Mouse (Mus musculus): ENCODE data around the gene Hivep3. TPM values are rescaled to one million over a fixed set of nuclear protein-coding genes. Genes with fewer than 3 reads are reported as not detected.

Gene Hivep3
- polyA plus RNA-seq, 1 experiment from 2014 or later = 0.84 TPM

DNA sequence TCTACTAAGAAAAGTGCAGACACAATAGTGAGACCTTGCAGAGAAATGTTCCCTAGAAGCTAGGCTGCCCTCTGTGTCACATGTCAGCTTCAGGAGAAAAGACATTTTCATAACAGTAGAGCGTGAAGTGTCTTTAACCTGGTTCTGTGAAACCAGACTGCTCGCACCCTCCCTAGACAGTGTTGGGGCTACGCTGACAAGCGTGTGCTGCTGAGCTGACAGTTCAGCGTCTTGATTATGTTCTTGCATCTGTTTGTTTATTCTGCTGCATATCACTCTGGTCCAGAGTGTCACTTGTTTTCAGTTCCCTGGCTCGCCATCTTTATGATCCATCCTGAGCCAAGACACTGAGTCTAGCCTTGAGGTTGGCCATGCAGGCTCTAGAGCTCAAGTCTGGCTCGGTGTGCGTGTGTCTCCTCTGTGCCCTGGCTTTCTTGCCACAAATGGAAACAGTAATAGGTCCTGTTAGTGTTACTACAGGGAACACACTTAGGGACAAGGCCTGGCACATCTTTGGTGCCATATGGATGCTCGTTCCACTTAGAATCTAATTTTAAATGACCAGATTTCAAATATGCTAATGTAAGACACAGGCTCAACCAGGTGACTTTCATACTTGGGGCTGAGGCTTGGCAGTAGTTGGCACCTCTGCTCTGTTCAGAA is 28.0 kb downstream of the Hivep3 start:
- H3K9ac ChIP-seq (replicated peaks) = no peak overlapping the region
- no peak for ATAC-seq (ENCODE audit: insufficient number of reproducible peaks, insufficient read depth, low FRiP score, low TSS enrichment, low read depth)
- H3K4me3 ChIP-seq (replicated peaks) = no peak overlapping the region
- no peaks in the 10 kb centered on the region for H3K4me1 ChIP-seq (replicated peaks)
- no peak overlapping the region for H3K27ac ChIP-seq
- no peaks in the 10 kb centered on the region for H3K27me3 ChIP-seq
- H3K9me3 ChIP-seq = no peaks in the 10 kb centered on the region
- H3K36me3 ChIP-seq = no peaks in the 10 kb centered on the region
- WGBS = 89% methylated on average over 9 of the region's 9 CpGs
- H3K4me2 ChIP-seq = no peak overlapping the region

DNA sequence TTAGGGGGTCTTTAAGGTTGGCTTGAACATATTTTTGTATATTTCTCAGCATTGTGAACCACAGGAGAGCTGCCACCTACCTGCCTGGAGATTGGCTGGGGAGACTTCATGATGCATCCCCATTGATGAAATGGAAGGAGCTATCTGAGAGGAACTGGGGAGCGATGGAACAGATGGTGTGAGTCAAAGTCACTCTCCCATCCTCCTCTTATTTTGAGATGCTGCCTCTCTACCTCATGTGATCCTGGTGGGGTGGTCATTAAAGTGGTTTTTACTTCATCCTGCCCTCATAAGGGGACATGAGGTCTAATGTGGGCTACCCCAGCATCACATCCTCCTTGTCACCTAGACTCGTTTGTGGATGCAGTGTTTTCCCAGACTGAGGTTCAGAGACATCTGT is 28.6 kb downstream of the Hivep3 start:
- Histone ChIP-seq H3K36me3 (no peaks in the 10 kb centered on the region), H3K4me2 (no peak overlapping the region), H3K27ac (no peak overlapping the region), H3K9me3 (no peaks in the 10 kb centered on the region), H3K4me3 (replicated peaks) (no peak overlapping the region), H3K9ac (replicated peaks) (no peak overlapping the region), H3K27me3 (no peaks in the 10 kb centered on the region), H3K4me1 (replicated peaks) (no peaks in the 10 kb centered on the region)
- no peak for ATAC-seq (ENCODE audit: insufficient number of reproducible peaks, insufficient read depth, low FRiP score, low TSS enrichment, low read depth)
- 75% methylated on average over 2 of the region's 2 CpGs for WGBS

DNA sequence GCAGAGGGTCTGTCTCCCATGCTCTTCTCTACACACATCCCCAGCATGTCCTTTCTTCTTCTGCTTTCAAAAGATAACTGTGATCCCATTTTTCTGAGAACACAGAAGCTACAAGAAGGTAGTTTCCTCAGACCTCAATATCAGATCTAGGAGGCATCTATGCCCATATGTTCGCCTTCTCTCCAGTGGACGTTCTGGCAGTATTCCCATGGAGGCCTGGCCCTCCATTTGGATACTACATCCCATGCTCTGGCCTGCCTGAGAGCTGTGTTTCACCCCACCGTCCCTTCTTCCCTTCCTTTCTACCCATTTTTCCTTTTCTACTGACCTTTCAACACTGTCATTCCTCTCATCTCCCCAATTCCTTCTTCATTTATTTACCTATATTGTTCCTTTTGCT is 34.5 kb downstream of the Hivep3 start:
- Histone ChIP-seq H3K9me3 (no peaks in the 10 kb centered on the region), H3K27me3 (no peaks in the 10 kb centered on the region), H3K36me3 (no peaks in the 10 kb centered on the region), H3K27ac (no peak overlapping the region), H3K4me2 (no peak overlapping the region), H3K4me3 (replicated peaks) (no peak overlapping the region), H3K4me1 (replicated peaks) (no peaks in the 10 kb centered on the region), H3K9ac (replicated peaks) (no peak overlapping the region)
- WGBS = 79% methylated on average over 3 of the region's 3 CpGs
- no peak for ATAC-seq (ENCODE audit: insufficient number of reproducible peaks, insufficient read depth, low FRiP score, low TSS enrichment, low read depth)

DNA sequence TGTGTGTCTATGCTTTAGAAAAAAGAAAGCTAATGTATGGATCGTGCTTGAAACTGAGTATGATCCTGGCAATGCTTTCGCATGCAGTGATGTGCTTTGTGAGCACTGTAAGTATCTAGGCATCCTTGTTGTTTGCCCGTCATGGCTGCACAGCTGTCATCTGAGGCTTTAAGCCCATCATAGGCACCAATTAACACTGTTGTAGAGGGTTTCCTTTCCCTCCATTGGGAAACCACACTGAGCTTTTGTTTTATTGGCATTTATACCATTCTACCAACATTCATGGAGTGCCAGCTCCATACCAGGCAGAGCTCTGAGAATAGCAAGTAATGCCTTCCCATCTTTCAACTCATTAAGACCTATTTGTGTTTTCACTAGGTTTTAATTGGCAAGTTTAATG is 42.3 kb downstream of the Hivep3 start:
- no peak overlapping the region for H3K4me2 ChIP-seq
- no peak overlapping the region for H3K9ac ChIP-seq (replicated peaks)
- H3K4me1 ChIP-seq (replicated peaks) = no peaks in the 10 kb centered on the region
- no peak overlapping the region for H3K27ac ChIP-seq
- no peak overlapping the region for H3K4me3 ChIP-seq (replicated peaks)
- no peaks in the 10 kb centered on the region for H3K36me3 ChIP-seq
- no peak for ATAC-seq (ENCODE audit: insufficient number of reproducible peaks, insufficient read depth, low FRiP score, low TSS enrichment, low read depth)
- no peaks in the 10 kb centered on the region for H3K9me3 ChIP-seq
- 81% methylated on average over 3 of the region's 3 CpGs for WGBS
- H3K27me3 ChIP-seq = no peaks in the 10 kb centered on the region

DNA sequence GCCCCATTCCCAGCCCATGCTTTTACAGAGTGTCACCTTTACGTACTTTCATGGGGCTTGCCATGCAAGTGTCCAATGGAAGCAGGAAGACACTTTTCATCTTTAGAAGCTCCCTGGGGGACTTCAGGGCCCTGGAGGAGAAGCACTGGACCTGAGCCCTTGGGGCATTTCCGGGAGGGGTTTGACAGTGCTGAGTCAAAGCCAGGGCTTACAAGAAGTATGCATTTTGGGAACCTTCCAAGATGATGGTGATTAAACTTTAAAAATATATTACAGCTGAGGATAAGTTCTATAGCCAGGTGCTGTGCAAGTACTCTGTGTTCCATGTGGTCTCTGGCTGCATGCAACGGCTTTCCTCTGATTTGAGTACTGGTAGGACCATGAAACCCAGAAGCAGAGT is 43.6 kb downstream of the Hivep3 start:
- WGBS = 81% methylated on average over 3 of the region's 3 CpGs

DNA sequence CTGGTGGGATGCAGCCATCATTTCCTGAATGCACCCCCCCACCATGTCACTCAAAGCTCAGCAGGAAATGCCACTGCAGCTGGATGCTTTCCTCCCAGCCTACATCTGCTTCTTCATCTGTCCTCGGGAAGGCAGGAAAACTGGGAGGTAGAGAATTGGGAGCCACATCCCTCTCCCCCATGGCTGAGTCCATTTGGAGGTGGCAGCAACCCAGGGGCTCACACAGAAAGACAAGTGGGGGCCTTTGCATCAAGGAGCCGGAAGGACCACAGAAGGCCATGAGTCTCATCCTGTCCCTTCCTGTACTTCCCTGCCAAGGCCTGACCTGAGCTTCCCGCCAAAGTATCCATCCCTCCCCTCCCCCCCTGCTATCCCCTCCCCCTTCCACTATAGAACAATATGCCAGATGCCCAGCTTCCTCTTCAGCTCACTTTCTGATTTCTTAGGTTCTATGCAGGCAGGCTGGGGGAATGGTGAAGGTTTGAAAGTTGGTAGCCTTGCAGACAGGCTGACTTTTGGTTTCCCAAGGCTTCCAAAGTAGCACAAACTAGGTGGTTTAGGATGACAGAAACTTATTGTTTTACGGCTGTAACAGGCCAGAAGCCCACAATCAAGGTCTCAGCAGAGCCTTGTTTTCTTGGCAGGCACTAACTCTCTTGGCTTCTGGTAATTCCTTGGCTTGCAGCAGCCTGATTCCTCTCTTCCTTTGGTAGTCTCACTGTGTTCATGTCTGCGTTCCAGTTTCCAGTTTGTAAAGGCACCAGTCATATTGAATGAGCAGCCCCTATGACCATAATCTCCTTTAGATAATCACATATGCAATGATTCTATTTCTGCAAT is 46.2 kb downstream of the Hivep3 start:
- no peak overlapping the region for H3K9ac ChIP-seq (replicated peaks)

More for the DNA sequence above, 43.6 kb downstream of the Hivep3 start:
- Histone ChIP-seq H3K4me3 (replicated peaks) (no peak overlapping the region), H3K4me1 (replicated peaks) (no peaks in the 10 kb centered on the region), H3K9me3 (no peaks in the 10 kb centered on the region), H3K27ac (no peak overlapping the region), H3K36me3 (no peaks in the 10 kb centered on the region), H3K27me3 (no peaks in the 10 kb centered on the region), H3K9ac (replicated peaks) (no peak overlapping the region), H3K4me2 (no peak overlapping the region)
- no peak for ATAC-seq (ENCODE audit: insufficient number of reproducible peaks, insufficient read depth, low FRiP score, low TSS enrichment, low read depth)

DNA sequence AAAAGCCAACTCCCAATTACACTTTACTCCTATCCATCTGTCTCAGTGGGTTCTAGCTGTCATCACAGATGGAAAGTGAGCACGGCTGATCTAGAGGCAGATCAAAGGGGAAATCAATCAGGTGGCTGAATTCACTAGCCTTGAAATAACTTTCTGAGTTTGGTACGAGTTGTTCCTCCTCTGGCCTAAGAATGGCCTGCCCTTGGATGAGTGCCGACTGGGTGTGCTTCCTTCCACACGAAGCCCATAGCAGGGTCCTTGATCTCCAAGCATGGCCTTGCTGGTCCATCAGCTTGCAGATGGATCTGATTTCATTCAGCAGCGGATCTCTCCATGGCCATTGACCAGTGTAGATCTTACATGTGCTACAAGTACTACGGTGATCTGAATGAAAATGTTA is 47.3 kb downstream of the Hivep3 start:
- Histone ChIP-seq H3K36me3 (no peaks in the 10 kb centered on the region), H3K4me2 (no peak overlapping the region), H3K4me3 (replicated peaks) (no peak overlapping the region), H3K27ac (no peak overlapping the region), H3K9ac (replicated peaks) (no peak overlapping the region), H3K4me1 (replicated peaks) (no peaks in the 10 kb centered on the region), H3K9me3 (no peaks in the 10 kb centered on the region), H3K27me3 (no peaks in the 10 kb centered on the region)
- no peak for ATAC-seq (ENCODE audit: insufficient number of reproducible peaks, insufficient read depth, low FRiP score, low TSS enrichment, low read depth)
- 77% methylated on average over 6 of the region's 6 CpGs for WGBS

More for the DNA sequence above, 46.2 kb downstream of the Hivep3 start:
- no peak for ATAC-seq (ENCODE audit: insufficient number of reproducible peaks, insufficient read depth, low FRiP score, low TSS enrichment, low read depth)
- WGBS = 45% methylated on average over 5 of the region's 5 CpGs
- H3K27me3 ChIP-seq = no peaks in the 10 kb centered on the region
- no peaks in the 10 kb centered on the region for H3K36me3 ChIP-seq
- no peak overlapping the region for H3K4me2 ChIP-seq
- no peak overlapping the region for H3K27ac ChIP-seq
- no peaks in the 10 kb centered on the region for H3K9me3 ChIP-seq
- H3K4me3 ChIP-seq (replicated peaks) = no peak overlapping the region
- H3K4me1 ChIP-seq (replicated peaks) = no peaks in the 10 kb centered on the region

DNA sequence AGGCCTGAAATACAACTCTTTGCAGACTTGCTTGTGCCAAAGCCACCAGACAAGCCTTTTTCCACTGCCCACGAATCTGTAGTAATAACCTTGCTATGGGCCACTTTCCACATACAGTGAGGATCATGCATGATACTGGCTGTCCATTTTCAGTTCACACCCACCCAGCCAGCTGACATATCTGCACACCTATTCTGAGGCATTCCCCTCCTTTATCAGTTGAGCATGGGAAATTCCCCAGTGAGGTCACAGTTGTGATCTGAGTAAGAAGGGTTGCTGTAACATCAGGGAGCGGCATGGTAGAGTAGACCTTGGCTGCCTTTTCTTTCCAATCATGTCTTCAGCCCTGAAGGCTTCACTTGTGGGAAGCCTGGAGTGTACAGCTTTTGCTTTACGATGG is 51.4 kb downstream of the Hivep3 start:
- Histone ChIP-seq H3K27me3 (no peaks in the 10 kb centered on the region), H3K9me3 (no peaks in the 10 kb centered on the region), H3K4me3 (replicated peaks) (no peak overlapping the region), H3K4me1 (replicated peaks) (no peaks in the 10 kb centered on the region), H3K4me2 (no peak overlapping the region), H3K36me3 (no peaks in the 10 kb centered on the region), H3K27ac (no peak overlapping the region), H3K9ac (replicated peaks) (no peak overlapping the region)
- WGBS = 83% methylated on average over 3 of the region's 3 CpGs
- no peak for ATAC-seq (ENCODE audit: insufficient number of reproducible peaks, insufficient read depth, low FRiP score, low TSS enrichment, low read depth)

DNA sequence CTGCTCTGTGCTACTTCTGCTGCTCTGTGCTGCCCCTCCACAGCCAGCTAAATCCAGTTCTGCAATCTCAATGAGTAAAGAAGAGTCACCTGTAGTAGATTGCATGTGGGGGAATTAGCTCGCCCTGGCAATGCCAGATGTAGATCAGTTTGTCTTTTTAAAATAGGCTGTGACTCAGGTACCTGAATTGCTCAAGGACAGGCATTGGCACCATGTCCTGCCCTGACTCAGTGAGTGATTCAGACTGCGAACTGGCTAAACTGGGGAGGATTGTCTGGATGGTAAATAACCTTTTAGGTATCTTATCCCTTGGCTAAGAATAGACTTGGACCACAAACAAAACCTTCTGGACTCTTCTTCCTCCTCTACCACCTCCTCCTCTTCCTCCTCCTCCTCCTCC is 52.7 kb downstream of the Hivep3 start:
- Histone ChIP-seq H3K9ac (replicated peaks) (no peak overlapping the region), H3K4me3 (replicated peaks) (no peak overlapping the region), H3K4me1 (replicated peaks) (no peaks in the 10 kb centered on the region), H3K9me3 (no peaks in the 10 kb centered on the region), H3K27ac (no peak overlapping the region), H3K4me2 (no peak overlapping the region), H3K36me3 (no peaks in the 10 kb centered on the region), H3K27me3 (no peaks in the 10 kb centered on the region)
- 83% methylated on average over 2 of the region's 2 CpGs for WGBS
- ATAC-seq (ENCODE audit: insufficient number of reproducible peaks, insufficient read depth, low FRiP score, low TSS enrichment, low read depth) = no peak

DNA sequence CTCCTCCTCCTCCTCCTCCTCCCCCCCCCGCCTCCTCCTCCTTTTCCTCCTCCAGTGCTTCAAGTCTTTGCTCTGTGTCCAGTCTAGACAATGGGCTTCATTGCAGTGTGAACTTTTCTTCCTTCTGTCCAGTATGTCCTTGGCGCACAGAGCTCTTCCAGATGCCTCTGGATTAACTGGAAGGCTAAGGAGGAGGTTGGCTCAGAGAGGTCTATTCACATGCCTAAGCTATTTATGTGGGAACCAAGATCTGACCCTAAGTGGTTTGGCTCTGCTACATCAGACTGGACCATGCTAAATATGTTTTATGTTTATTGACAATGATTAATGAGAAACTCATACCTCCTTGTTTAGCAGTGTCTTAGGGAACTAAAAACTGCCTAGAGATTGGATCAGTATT is 53.1 kb downstream of the Hivep3 start:
- H3K4me2 ChIP-seq = no peak overlapping the region
- no peak for ATAC-seq (ENCODE audit: insufficient number of reproducible peaks, insufficient read depth, low FRiP score, low TSS enrichment, low read depth)
- no peaks in the 10 kb centered on the region for H3K27me3 ChIP-seq
- no peak overlapping the region for H3K27ac ChIP-seq
- H3K4me1 ChIP-seq (replicated peaks) = no peaks in the 10 kb centered on the region
- no peaks in the 10 kb centered on the region for H3K9me3 ChIP-seq
- H3K4me3 ChIP-seq (replicated peaks) = no peak overlapping the region
- H3K36me3 ChIP-seq = no peaks in the 10 kb centered on the region
- WGBS = 62% methylated on average over 1 of the region's 2 CpGs
- H3K9ac ChIP-seq (replicated peaks) = no peak overlapping the region

DNA sequence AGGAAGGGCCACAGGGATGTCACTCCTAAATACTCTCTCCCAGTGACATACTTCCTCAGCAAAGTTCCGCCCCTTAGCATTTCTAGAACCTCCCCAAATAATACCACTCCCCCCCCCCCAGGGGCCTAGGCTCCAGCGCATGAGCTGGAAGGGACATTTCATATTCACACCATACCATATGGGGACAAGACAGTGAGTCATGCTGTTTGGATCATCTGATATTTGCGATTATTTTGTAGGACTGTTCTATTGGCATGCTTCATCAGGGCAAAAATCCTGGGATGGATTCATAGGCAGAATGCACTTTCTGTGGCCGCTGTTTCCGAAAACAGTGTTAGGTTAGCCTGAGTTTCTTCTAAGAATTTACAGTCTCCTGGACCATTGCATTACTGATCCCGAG is 55.2 kb downstream of the Hivep3 start:
- Histone ChIP-seq H3K9ac (replicated peaks) (no peak overlapping the region), H3K36me3 (no peaks in the 10 kb centered on the region), H3K4me2 (no peak overlapping the region), H3K4me3 (replicated peaks) (no peak overlapping the region), H3K27me3 (no peaks in the 10 kb centered on the region), H3K27ac (no peak overlapping the region), H3K4me1 (replicated peaks) (no peaks in the 10 kb centered on the region), H3K9me3 (no peaks in the 10 kb centered on the region)
- 90% methylated on average over 6 of the region's 6 CpGs for WGBS
- ATAC-seq (ENCODE audit: insufficient number of reproducible peaks, insufficient read depth, low FRiP score, low TSS enrichment, low read depth) = no peak

Data from limb, embryonic 12.5 days (tissue).